Mouse (Mus musculus) forebrain, embryonic 16.5 days (tissue): ENCODE measurements around the gene Sorcs2. TPM values are rescaled to one million over a fixed set of nuclear protein-coding genes. Genes with fewer than 3 reads are reported as not detected.
A peak's percentile ranks its signal among the peaks of the same experiment; 100 is the strongest.

Experiments
- ATAC-seq: fragments of 200-750 bp; cut with Nextera tagmentation; 2 replicates; pipeline ENCODE4 v1.8.0; 2017; ENCODE audit warnings: mild to moderate bottlenecking, moderate library complexity
- H3K27ac ChIP-seq: fragments of 300-500 bp; sonication (generic); 2 replicates; pipeline ENCODE4 v1.5.1; 2014; ENCODE audit warnings: low read length, control low read depth
- H3K27me3 ChIP-seq: fragments of 300-500 bp; sonication (generic); replicated peaks from 2 replicates; pipeline ENCODE4 v1.6.1; 2014; ENCODE audit warnings: low read length; ENCODE audit not compliant: control insufficient read depth, insufficient read depth
- H3K36me3 ChIP-seq: fragments of 300-500 bp; sonication (generic); 2 replicates; pipeline ENCODE4 v1.6.1; 2014; ENCODE audit not compliant: control insufficient read depth, insufficient read depth
- H3K4me1 ChIP-seq: fragments of 300-500 bp; sonication (generic); replicated peaks from 2 replicates; pipeline ENCODE4 v1.6.1; 2014; ENCODE audit warnings: low read length; ENCODE audit not compliant: control insufficient read depth, insufficient read depth
- H3K4me2 ChIP-seq: fragments of 300-500 bp; sonication (generic); 2 replicates; pipeline ENCODE4 v1.6.1; 2014; ENCODE audit warnings: mild to moderate bottlenecking, low read length, control low read depth
- H3K4me3 ChIP-seq: fragments of 300-500 bp; sonication (generic); replicated peaks from 2 replicates; pipeline ENCODE4 v1.5.1; 2014; ENCODE audit warnings: mild to moderate bottlenecking, low read length, control low read depth
- H3K9ac ChIP-seq: fragments of 300-500 bp; sonication (generic); replicated peaks from 2 replicates; pipeline ENCODE4 v1.6.1; 2014; ENCODE audit warnings: low read depth, low read length, control low read depth
- H3K9me3 ChIP-seq: fragments of 300-500 bp; sonication (generic); 2 replicates; pipeline ENCODE4 v1.6.1; 2016; ENCODE audit warnings: low read length; ENCODE audit not compliant: control insufficient read depth
- WGBS: fragments of 180-500 bp; shearing (Covaris S2); extraction: QIAGEN DNeasy Blood & Tissue Kit; methylation state at CpG from one replicate; pipeline ENCODE4 v1.1.7; 2014; 5-methylcytosine and 5-hydroxymethylcytosine counted together
- microRNA-seq: library from miRNA; unstranded; fragments of <30 nt; microRNA quantifications from one replicate; pipeline ENCODE4, GENCODE M21; 2017
- polyA plus RNA-seq: library from polyadenylated mRNA; unstranded; fragments of >200 nt; fragmentation: Nextera tagmentation; extraction: Ambion mirVana; gene quantifications from 2 replicates; pipeline ENCODE4 v1.2.1, GENCODE M21; 2015

Gene Sorcs2
- polyA plus RNA-seq, 1 experiment from 2014 or later: 7.0 TPM

- no peak overlapping the region for H3K9ac ChIP-seq
- H3K4me1 ChIP-seq: peaks cover 7% of the 10 kb centered on the region; the same call in 1 of the 2 replicates
- H3K27me3 ChIP-seq: no peaks in the 10 kb centered on the region
- no peak overlapping the region for H3K27ac ChIP-seq
- no peak for ATAC-seq
- no peaks in the 10 kb centered on the region for H3K9me3 ChIP-seq
- H3K4me2 ChIP-seq: no peak overlapping the region
- H3K4me3 ChIP-seq: no peak overlapping the region
- peaks cover 10% of the 10 kb centered on the region for H3K36me3 ChIP-seq
- WGBS: 62% methylated on average over 10 of the region's 10 CpGs
These were observed 425.9 kb downstream of the Sorcs2 start for GRCm38 (mm10) chr5:35971841-35972578.

GRCm38 (mm10) chr5:35970380-35971105, 427.4 kb downstream of the Sorcs2 start:
- Histone ChIP-seq H3K9ac (0 out of 2 replicates have a peak overlapping the region, but pooled peaks have one; percentile 4), H3K9me3 (no peaks in the 10 kb centered on the region), H3K27me3 (no peaks in the 10 kb centered on the region), H3K27ac (peak overlapping the region; percentile 12; the same call in 1 of the 2 replicates), H3K4me2 (no peak overlapping the region), H3K36me3 (peaks cover 4% of the 10 kb centered on the region), H3K4me3 (no peak overlapping the region), H3K4me1 (peaks cover 7% of the 10 kb centered on the region; the same call in 1 of the 2 replicates)
- peak; percentile 61 for ATAC-seq
- 54% methylated on average over 12 of the region's 12 CpGs for WGBS

GRCm38 (mm10) chr5:35969857-35970256, 428.1 kb downstream of the Sorcs2 start:
- Histone ChIP-seq H3K27me3 (no peaks in the 10 kb centered on the region), H3K4me3 (no peak overlapping the region), H3K27ac (no peak overlapping the region), H3K9ac (no peak overlapping the region), H3K36me3 (peaks cover 7% of the 10 kb centered on the region), H3K9me3 (no peaks in the 10 kb centered on the region), H3K4me2 (no peak overlapping the region), H3K4me1 (peaks cover 7% of the 10 kb centered on the region; the same call in 1 of the 2 replicates)
- ATAC-seq: no peak
- WGBS: 81% methylated on average over 3 of the region's 3 CpGs

Small RNA genes lying within 50 kb of the gene (microRNA-seq; reads per million reads assigned to microRNA genes)
- gene Mir7689: 30.1 reads per million, percentile 39 among the genes with 10 or more reads in this experiment

Other genes with a start within 250 kb of the Sorcs2 start
- gene Psapl1, start 194.1 kb downstream of the Sorcs2 start, polyA plus RNA-seq: 0.08 TPM in 1 of 2 replicates, not detected in the other
- 44.1 TPM in 2 replicates for gene Grpel1, start 66.9 kb upstream of the Sorcs2 start, polyA plus RNA-seq
- gene Tada2b, start 86.1 kb upstream of the Sorcs2 start, polyA plus RNA-seq: 3.0 TPM in 2 replicates
- gene Ccdc96, start 86.4 kb upstream of the Sorcs2 start, polyA plus RNA-seq: 3.0 and 3.4 TPM in 2 replicates
- 118 and 123 TPM in 2 replicates for gene Tbc1d14, start 195.1 kb upstream of the Sorcs2 start, polyA plus RNA-seq